Mouse (Mus musculus) C2C12 (cell line): Measurements from ENCODE around the gene Zc3h18.

Experiments
- CTCF ChIP-seq: IDR thresholded peaks from one replicate; pipeline ENCODE4 v1.5.1; 2011; ENCODE audit not compliant: control insufficient read depth, insufficient read depth, insufficient read length
- FOSL1 ChIP-seq: IDR thresholded peaks from one replicate; pipeline ENCODE4 v1.8.0; 2011; ENCODE audit warnings: mild to moderate bottlenecking, low read length; ENCODE audit not compliant: poor library complexity, insufficient read depth, severe bottlenecking
- MYOD1 ChIP-seq: IDR thresholded peaks from one replicate; pipeline ENCODE4 v1.6.1; 2011; ENCODE audit warnings: low read depth; ENCODE audit not compliant: control insufficient read depth, insufficient read length
- MYOG ChIP-seq: IDR thresholded peaks from one replicate; pipeline ENCODE4 v1.6.1; 2011; ENCODE audit not compliant: control insufficient read depth, insufficient read length; ENCODE audit errors: extremely low read depth
- USF1 ChIP-seq: IDR thresholded peaks from one replicate; pipeline ENCODE4 v1.6.1; 2011; ENCODE audit warnings: low read depth, mild to moderate bottlenecking, control low read depth, moderate library complexity

DNA sequence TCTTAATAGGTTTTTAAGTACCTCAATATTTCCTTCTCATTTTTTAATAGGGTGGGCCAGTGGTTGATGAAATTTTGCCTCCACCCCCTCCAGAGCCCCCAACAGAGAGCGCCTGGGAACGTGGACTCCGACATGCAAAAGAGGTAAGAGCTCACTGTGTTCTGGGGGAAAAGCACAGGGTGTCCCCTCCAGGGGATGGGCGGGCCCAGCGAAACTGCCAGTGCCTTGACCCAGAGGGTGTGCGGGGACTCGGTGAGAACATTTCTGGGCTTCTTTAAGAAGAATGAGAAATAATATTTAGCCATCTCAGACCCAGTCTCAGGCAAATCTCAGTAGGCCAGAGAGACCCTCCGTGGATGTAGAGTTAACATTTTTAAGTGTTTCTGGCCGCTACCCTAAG is 21.8 kb downstream of the Zc3h18 start:
- TF ChIP-seq CTCF (no peak), FOSL1 (no peak), USF1 (no peak), MYOG (no peak), MYOD1 (no peak)
